Mouse (Mus musculus) embryonic facial prominence, embryonic 11.5 days (tissue): ENCODE data around the gene Sncb. TPM values are rescaled to one million over a fixed set of nuclear protein-coding genes. Genes with fewer than 3 reads are reported as not detected.

ENCODE experiments used
- polyA plus RNA-seq: library from polyadenylated mRNA; unstranded; fragments of >200 nt; fragmentation: Nextera tagmentation; extraction: Ambion mirVana; gene quantifications from 2 replicates; pipeline ENCODE4 v1.2.1, GENCODE M21; 2014

Gene Sncb
- polyA plus RNA-seq, 1 experiment from 2014 or later: 0.46 TPM

Other genes with a start within 250 kb of the Sncb start
- gene 4833439L19Rik, start 201.2 kb downstream of the Sncb start, polyA plus RNA-seq: 188 and 204 TPM in 2 replicates
- gene Arl10, start 191.6 kb downstream of the Sncb start, polyA plus RNA-seq: 24.9 and 26.0 TPM in 2 replicates
- 72.5 and 75.1 TPM in 2 replicates for gene Nop16, start 176.5 kb downstream of the Sncb start, polyA plus RNA-seq
- gene Higd2a, start 176.4 kb downstream of the Sncb start, polyA plus RNA-seq: 154 and 168 TPM in 2 replicates
- 19.4 and 20.7 TPM in 2 replicates for gene Cltb, start 155.3 kb downstream of the Sncb start, polyA plus RNA-seq
- 89.2 and 96.9 TPM in 2 replicates for gene Faf2, start 144.8 kb downstream of the Sncb start, polyA plus RNA-seq
- 65.0 and 66.6 TPM in 2 replicates for gene Rnf44, start 72.7 kb downstream of the Sncb start, polyA plus RNA-seq
- gene Cdhr2, start 65.1 kb downstream of the Sncb start, polyA plus RNA-seq: not detected in 2 replicates
- 3.0 and 3.4 TPM in 2 replicates for gene Gprin1, start 16.7 kb downstream of the Sncb start, polyA plus RNA-seq
- gene Eif4e1b, start 17.4 kb upstream of the Sncb start, polyA plus RNA-seq: not detected in 2 replicates
- 6.7 and 8.5 TPM in 2 replicates for gene Tspan17, start 22.8 kb upstream of the Sncb start, polyA plus RNA-seq
- 1.0 and 1.5 TPM in 2 replicates for gene Unc5a, start 182.8 kb upstream of the Sncb start, polyA plus RNA-seq